Mouse (Mus musculus): Measurements from ENCODE around the gene Mrgprd. TPM values are rescaled to one million over a fixed set of nuclear protein-coding genes. Genes with fewer than 3 reads are reported as not detected.

Mrgprd gene
- total RNA-seq, 2 experiments from 2014 or later: not detected

DNA sequence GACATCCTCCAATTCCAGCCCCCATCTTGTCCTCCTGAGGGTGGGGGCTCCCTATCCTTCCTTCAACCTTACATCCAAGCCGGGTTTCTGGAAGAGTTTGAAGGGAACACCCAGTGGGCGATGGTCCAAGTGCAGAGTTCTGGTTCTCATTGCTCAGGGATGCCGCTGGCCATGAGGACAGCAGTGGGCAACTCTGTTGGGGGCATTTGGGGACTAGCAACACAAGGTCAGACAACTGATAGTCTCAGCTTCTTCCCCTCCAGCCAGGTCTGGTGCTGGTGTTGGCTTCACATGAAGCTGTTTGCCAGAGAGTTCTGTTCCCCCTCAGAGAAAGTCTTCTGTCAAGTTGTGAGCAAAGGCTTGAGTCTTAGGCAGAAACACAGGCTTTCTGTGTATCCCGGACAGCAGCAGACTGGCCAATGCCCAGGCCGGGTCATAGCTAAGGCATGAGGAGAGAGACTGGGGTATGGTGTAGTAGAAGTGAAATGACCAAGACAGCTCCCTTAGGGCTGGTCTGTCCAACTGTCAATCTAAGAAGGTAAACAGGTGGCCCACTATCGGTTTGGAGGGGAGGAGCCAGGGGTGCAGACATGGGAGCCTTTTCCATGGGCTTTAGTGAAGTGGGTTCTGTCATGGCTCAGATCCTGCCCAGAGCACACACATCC, 13.2 kb upstream of the Mrgprd start:
- intact Hi-C loops (cut with DNase I): no loop called here
- DNase-seq: no peak

DNA sequence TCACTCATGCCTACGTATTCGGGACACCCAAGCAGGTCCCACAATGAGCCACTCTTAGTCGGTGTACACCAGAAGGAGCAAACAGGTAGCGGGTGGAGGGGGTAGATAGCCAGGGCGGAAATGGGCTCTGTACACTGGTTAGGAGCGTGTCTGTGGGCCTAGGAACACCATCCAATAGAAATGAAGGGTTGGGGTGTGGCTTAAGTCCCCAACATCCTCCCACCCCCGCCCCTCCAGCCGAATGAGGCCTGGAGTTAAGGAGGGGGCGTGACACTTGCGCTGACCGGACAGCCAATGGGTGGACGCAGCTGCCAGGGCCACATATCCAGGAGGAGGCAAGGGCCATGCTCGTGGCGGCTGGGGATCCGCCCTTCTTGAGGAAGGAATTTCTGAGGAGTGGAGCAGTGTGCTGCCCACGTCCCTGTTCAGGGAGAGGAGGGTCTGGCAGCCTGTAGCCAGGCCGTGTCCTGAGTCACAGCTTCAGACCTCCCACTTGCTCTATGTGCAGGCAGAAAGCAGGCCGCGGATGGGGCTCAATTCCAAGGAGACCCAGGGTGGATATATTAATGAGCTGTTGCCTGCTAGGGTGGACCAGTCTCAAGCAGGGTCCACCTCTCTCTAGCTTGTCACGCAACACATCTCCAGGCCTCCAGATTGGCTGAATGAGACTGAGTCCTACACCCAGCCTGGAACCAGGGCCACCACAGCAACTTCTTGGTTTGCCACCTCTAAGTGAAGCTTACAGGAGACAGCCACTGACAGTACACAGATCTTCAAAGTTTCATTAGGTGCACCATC, 11.9 kb upstream of the Mrgprd start:
- intact Hi-C loops (cut with DNase I): no loop called here
- peak; percentile 48 for DNase-seq

- DNase-seq: no peak
- intact Hi-C loops (cut with DNase I): no loop called here
Observed at GRCm38 (mm10) chr7:145304153-145304552, 10.5 kb upstream of the Mrgprd start.

GRCm38 (mm10) chr7:145307636-145308035, 7.0 kb upstream of the Mrgprd start:
- DNase-seq: no peak
- intact Hi-C loops (cut with DNase I): no loop called here

DNA sequence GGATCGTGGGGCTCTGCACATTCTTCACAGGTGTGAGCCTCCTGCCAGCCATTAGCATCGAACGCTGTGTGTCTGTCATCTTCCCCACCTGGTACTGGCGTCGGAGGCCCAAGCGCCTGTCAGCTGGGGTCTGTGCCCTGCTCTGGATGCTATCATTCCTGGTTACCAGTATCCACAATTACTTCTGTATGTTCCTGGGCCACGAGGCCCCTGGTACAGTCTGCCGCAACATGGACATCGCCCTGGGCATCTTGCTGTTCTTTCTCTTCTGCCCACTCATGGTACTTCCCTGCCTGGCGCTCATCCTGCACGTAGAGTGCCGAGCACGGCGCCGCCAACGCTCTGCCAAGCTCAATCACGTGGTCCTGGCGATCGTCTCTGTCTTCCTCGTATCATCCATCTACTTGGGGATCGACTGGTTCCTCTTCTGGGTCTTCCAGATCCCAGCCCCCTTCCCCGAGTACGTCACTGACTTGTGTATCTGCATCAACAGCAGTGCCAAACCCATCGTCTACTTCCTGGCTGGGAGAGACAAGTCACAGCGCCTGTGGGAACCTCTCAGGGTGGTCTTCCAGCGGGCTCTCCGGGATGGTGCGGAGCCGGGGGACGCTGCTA, 6.5 kb upstream of the Mrgprd start:
- intact Hi-C loops (cut with DNase I): no loop called here
- peak; percentile 43 for DNase-seq

- DNase-seq: peak; percentile 17
- intact Hi-C loops (cut with DNase I): no loop called here
Observed at GRCm38 (mm10) chr7:145308866-145309265, 5.8 kb upstream of the Mrgprd start.

- intact Hi-C loops (cut with DNase I): no loop called here
- no peak for DNase-seq
Observed at GRCm38 (mm10) chr7:145309877-145310276, 4.8 kb upstream of the Mrgprd start.

- intact Hi-C loops (cut with DNase I): no loop called here
Observed at GRCm38 (mm10) chr7:145310526-145310925, 4.1 kb upstream of the Mrgprd start.

GRCm38 (mm10) chr7:145312137-145312536, 2.5 kb upstream of the Mrgprd start:
- intact Hi-C loops (cut with DNase I): no loop called here
- DNase-seq: no peak

More at GRCm38 (mm10) chr7:145310526-145310925, 4.1 kb upstream of the Mrgprd start:
- DNase-seq: no peak

- intact Hi-C loops (cut with DNase I): no loop called here
- peak; percentile 55 for DNase-seq
Observed at GRCm38 (mm10) chr7:145317522-145317921, 2.9 kb downstream of the Mrgprd start.

- no peak for DNase-seq
- intact Hi-C loops (cut with DNase I): no loop called here
Observed at GRCm38 (mm10) chr7:145319481-145319880, 4.8 kb downstream of the Mrgprd start.

DNA sequence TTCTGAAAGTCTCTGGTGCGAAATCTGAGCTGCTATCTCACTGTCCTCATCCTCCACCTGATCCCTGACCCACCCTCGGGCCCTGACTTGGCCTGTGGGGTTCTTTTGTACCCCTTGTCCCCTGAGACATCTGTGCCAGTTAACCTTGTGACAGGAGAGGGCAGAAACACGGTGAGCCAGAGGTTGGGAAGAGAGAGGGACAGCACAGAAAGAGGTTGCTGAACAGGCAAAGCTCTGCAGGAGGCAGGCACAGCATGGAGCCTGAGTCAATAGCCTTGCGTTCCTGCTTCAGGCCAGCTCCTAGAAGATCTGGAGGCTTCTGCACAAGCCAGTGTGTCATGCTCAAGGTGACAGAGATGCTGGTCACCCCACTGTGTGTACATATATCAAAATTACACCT, 9.0 kb downstream of the Mrgprd start:
- no peak for DNase-seq
- intact Hi-C loops (cut with DNase I): no loop called here

DNA sequence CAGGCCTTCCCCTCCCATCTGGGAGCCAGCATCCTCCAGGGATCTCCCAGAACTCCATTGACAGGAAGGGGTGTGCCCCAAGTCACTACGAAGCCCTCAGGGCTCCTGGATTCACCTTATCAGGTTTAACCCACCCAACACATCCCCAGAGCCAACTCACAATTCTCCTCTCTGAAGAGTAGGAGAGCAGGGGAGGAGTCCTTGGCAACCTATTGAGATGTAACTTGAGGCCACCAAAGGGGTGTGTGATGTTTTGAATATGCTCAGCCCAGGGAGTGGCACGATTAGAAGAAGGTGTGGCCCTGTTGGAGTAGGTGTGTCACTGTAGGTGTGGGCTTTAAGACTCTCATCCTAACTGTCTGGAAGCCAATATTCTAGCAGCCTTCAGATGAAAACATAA, 11.1 kb downstream of the Mrgprd start:
- no peak for DNase-seq
- intact Hi-C loops (cut with DNase I): no loop called here

- intact Hi-C loops (cut with DNase I): no loop called here
Observed at GRCm38 (mm10) chr7:145329982-145330381, 15.3 kb downstream of the Mrgprd start.

GRCm38 (mm10) chr7:145330641-145331040, 16.0 kb downstream of the Mrgprd start:
- intact Hi-C loops (cut with DNase I): no loop called here
- DNase-seq: no peak

More at GRCm38 (mm10) chr7:145329982-145330381, 15.3 kb downstream of the Mrgprd start:
- no peak for DNase-seq

DNA sequence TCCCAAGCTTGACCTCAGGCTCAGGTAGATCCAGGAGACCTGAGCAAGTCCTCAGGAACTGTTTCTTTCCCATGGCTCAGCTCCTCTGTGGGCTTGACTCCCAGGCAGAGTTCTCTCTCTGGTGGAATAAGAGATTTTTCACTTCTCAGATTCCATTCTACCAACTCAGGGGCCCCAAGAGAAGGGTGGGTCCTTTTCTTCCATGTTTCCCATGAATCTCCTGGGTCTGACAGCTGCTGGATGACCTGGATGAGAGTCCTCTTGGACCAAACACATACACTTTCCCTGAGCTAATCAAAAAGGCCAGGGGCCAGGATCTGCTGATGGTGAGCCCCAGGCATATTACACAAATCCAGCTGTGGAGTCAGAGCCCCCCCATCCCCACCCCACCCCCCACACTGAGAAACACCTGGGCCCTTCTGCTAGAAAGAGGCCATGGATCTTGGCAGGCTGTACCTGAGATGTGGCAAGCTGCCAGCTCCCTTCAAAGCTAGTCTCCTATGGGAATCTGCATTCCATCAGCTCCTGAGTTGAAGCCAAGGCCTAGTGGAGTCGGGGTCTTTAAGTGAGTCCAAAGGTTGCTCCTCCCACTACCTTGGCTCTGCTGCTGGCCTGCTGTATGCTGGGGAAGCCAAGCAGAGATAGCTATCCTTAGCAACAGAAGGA, 17.9 kb downstream of the Mrgprd start:
- intact Hi-C loops (cut with DNase I): no loop called here
- peak; percentile 69 for DNase-seq

DNA sequence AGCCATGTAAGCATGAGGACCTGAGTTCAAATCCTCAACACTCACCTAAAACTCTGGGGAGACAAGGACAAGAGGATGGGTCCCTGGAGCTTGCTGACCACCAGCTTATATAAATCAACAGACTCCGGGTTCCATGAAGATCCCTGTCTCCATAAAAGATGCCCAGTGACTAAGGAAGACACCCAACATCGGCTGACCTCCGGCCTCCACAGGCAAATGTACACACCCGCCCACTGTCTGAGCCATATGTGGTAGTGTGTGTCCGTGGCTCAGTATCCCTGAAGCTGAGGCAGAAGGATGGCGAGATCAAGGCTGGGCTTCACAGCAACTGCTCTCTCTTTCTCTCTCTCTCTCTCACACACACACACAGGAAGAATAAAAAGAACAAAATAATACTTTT, 19.3 kb downstream of the Mrgprd start:
- intact Hi-C loops (cut with DNase I): no loop called here
- DNase-seq: no peak

DNA sequence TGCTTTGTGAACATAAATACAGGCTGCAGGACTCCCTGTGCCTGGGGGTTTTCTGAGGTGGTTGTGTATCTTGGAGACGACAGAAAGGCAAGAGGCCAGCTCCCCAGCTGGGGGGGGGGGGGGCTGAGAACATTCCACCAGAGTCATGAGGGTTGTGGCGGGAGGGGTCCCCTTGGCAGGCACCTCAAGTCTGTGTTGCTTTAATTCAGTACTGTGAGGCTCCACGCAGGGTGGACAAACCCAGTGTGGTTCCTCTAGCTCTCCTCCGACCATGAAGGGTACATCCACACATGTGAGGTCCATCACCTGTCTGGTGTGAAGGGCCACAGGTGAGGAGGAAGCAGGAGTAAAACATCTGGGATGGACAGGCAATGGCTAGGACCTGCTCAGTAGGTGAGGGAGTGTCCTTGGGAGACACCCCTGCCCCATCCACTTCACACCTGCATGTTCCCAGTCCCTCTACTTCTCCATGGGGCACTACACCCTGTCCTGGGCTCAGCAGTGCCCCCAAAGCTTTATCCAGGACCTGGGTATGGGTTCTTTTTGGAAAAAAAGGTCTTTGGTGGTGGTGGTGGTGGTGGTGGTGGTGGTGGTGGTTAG, 19.9 kb downstream of the Mrgprd start:
- intact Hi-C loops (cut with DNase I): no loop called here
- peak; percentile 34 for DNase-seq

DNA sequence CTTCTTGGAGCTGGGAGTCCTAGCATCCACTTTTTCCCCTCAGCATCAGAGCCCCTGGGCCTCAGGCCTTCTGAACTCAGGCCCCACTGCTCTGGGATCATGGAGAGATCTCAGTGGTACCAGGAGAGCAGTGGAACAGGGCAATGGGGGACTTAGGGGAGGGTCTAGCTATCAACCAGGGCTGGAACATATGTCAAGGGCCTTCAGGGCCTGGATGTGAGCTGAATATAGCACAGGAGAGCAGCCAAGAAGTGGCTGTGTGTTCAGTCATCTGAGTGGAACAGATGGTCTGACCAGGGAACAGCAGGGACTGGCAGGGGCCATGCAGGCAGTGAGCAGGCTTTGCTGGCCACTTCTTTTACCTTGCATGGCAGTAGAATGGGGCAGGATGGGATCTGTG, 20.6 kb downstream of the Mrgprd start:
- intact Hi-C loops (cut with DNase I): no loop called here
- DNase-seq: peak; percentile 91

- DNase-seq: peak; percentile 57
- intact Hi-C loops (cut with DNase I): no loop called here
Observed at GRCm38 (mm10) chr7:145335616-145336332, 21.1 kb downstream of the Mrgprd start.
